Mouse (Mus musculus) layer of hippocampus, adult 9-10 months (tissue): Measurements from ENCODE around the gene Sobp.

Experiments used
- DNase-seq: peaks from one replicate; pipeline ENCODE4 v3.0.0; 2022; ENCODE audit warnings: low spot score

Gene Sobp

DNA sequence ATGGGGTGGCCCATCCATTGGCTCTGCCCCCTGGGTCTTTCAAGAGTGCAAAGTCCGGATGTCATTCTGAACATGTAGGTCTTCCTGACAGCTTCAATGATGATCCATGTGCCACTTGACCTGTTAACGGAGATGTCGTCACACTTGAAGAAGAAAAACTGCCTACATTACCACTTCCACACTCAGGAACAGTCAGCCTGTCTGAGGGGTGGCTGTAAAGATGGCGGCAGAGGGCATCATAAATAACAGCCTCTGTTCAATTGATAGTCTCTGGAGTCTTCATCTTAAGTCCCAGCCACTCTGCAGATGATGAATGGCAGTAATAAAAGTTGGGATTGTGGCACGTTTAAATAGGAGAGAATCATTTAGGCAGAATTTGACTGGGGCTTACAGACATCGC lies 87.4 kb downstream of the Sobp start:
- no peak for DNase-seq

DNA sequence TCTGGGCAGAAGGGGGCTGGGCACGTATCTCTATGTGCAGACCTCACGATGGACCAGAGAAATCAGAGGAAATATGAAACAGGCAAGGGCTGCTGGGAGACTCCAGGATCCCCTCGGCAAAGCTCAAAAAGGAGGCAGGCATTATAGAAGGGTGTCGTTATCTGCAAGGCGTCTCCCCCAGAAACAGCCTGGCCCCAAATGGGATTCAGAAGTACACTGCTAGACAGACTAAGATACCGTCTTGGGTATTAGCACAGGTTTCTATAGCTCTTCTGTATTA lies 90.3 kb downstream of the Sobp start:
- no peak for DNase-seq

DNA sequence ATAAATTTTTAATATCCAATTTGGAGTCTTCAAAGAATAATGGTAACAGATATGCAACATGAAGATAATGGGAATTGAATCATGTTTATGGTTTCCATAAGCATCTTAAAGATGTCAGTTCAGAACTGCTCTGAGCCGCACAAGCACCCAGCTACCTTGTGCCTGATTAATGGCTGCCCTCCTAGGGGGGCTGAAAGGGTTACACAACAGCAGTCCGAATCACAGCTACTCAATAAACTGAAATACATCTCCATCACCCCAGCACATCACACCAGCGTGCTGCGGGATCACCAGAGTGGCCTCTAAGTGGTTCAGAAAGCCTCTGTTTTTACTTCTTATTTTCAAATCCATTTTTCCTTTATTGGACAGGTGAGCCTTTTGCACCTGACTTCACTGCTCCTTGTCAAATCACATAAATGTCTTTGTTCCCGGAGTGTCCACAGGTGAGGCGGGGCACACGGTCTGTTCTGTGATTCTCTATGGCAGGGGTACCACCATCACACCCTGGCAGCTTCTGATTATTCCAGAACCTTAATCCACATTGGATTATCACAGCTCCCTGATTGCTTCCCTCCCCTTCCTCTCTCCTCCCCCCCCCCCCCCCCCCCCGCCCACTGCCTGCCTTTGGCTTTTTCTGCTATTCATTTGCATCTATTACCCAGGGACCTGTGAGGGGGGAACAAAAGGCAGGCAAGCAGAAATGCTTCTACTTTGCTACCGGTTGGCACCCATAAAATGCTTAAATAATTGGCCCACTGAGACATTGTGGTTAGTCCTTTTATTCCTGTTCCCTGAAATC lies 90.8 kb downstream of the Sobp start:
- no peak for DNase-seq

DNA sequence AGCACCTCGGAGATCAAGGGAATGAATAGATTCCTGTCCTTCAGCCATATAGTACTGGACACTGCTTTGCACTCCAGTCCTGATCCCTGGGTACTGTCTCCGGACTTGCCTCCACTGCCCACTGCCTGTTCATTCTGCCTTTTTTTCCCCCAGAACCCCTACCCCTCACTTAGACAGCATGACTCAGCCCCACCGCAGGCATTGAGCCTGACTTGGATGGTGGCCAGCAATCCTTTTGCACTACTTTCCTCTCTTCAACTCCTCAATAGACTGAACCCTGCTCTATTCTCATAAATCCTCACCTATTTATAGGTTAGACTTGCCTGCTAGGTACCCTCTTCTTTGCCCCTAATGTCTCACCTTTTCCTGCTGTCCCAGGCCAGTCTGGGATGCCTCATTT lies 93.0 kb downstream of the Sobp start:
- DNase-seq, result no peak

DNA sequence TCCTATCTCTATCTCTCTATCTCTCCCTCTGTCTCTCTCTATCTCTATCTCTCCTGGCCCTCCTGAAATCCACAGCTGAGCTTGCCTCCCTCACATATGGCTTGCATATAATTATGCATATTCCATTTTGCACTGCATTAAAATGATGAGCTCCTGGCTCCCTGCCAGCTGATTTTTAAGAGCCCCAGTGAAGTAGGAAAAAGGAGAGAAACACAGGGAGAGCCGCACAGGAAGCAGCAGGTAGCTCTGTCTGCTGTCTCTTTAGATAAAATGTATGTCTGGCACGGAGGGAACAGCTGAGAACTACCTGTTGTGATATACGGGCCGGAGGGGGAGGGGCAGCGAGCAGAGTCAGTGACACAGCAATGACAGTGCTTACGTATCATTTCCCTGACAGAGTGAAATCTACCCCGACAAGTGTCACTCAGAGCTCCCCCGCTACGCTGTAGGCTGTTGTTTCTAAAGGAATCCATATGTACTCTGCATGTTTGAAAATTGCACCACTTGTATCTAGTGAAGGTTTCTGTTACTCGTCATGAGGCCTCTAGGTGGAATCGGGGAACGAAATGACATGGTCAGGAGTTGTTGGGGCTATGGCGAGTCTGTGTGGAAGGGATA lies 98.7 kb downstream of the Sobp start:
- DNase-seq, result no peak

DNA sequence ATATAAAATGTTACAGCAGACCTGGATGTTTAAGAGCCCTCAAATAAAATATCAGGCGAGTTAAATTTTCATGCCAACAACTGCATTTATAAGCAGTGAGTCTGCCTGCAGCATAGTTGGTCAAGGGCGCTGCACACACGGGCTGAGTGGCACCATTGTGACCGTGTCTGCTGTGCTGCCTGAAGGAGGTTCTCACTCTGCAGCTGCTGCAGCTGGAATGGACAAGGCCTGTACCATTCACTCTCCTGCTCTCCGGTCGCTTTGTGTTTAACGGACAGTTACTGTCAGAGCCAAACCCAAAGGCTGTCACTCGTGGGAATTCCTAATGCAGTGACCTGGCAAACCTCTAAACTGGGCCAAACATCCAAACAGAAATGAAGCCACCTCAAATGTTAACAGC lies 101.0 kb downstream of the Sobp start:
- no peak for DNase-seq

DNA sequence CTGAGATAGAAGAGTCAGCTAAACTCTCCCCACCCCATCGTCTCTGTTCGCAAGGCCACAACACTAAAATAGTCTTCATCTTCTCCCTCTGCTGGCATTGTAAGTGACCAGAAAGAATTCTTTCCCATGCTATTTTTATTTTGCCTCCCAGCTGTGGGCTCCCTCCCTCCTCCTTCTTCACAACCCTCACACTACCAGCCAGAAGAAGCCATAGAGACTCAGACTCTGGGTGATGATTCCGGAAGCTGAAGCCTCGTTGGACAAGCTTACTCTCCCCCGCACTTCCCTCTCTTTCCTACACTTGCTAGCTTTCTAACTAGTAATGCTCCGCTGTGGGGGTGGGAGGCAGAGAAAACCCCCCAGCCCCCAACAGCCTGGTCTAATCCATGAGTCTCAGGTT lies 103.4 kb downstream of the Sobp start:
- DNase-seq, result no peak

DNA sequence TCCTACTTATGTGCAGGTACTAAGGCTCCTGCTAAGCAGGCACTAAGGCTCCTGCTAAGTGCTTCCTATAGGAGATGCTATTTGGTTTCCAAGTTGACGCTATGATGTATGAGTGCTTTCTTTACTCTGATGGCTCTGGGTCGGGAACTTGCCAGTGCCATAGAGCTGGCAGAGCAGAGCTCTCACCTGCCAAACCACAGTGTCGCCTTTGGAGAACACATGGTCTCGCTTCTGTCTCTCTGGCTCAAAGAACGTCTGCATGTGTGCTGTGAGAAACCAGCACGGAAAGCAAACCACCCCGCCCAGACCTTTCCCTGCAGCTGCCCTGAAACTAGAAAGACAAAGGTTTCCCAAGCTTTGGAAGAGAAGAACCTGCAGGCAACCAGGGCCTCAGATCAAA lies 109.0 kb downstream of the Sobp start:
- DNase-seq, result no peak

DNA sequence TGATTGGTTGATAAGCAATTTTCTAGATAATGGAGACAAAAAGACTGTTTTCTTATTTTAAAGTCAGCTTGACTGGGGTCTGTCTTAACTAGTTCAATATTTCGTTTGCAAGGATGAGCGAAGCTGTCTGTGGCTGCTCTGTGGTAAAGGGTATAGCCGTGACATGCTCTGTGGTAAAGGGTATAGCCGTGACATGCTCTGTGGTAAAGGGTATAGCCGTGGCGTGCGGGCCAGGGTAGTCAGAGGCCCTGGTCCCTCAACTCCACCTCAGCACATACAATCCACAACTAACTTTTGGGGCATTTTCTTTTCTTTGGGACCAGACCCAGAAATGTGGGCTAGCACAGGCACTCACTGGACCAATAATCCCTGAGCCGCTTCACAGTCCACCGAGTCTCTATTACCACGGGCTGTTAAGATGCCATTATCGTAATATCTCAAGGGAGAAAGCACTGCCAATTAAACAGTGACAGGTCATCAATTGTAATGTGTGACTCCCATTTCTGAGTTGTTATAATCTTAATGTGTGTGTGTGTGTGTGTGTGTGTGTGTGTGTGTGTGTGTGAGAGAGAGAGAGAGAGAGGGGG lies 112.7 kb downstream of the Sobp start:
- DNase-seq, result no peak

DNA sequence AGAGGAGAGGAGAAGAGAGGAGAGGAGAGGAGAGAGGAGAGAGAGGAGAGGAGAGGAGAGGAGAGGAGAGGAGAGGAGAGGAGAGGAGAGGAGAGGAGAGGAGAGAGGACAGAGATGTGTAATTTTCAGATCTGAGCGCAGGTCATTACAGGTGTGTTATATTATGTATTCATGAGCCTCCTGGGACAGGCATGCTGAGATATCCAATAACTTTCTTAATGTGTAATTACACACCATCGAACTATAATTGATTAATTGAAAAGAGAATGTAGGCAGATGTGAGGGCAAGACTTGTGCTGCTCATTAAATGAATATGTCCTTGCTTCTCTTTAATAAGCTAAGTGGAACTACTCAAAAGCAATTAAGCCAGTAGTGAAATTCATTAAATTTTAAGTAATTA lies 118.9 kb downstream of the Sobp start:
- no peak for DNase-seq

DNA sequence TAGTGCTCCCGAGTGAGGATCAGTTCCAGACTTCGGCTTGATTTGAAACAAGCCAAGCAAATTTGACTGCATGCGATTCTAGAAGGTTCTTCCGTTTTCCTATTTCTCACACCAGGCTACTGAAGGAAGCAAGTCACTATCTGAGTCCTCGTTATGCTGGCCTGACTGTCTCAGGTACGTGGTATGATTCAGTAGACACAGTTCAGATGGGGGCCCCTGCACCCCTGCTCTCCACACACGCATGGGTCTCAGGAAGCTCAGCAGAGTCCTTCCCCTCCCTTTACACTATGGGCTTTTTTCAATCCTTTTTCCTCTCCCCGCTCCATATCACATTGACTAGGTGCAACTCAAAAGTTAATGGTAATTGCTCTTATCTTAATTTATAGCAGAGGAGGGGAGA lies 119.6 kb downstream of the Sobp start:
- DNase-seq, result no peak

DNA sequence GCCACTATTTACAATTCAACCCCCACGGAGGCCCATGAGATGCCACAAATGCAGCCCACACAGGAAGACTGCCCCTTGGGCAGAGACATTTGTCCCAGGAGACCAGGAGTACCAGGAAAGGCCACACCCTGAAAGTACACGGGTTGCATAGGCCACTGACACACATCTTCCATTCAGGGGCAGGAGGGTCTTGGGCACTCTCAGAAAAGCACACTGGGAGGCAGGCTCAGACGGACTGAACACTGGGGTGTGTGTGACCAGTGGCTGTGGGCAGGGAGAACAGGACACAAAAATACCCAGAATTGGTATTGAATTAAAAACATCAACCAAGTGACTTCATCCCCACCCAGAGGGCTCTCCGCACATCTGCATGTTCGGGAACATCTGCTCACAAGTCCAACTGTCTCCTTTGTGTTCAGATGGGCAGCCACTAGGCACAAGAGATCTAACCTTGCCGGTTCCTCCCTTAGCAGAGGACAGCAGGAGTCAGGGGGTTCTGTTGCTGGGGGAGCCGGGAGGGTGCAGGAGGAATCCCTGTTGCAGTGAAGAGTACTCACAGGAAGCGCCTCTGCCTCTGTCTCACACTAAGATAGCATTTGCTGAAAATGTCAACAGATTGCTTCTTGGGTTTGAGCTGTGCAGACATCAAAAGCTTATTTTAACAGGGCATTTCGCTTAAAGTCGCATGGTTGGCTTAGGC lies 120.3 kb downstream of the Sobp start:
- no peak for DNase-seq

DNA sequence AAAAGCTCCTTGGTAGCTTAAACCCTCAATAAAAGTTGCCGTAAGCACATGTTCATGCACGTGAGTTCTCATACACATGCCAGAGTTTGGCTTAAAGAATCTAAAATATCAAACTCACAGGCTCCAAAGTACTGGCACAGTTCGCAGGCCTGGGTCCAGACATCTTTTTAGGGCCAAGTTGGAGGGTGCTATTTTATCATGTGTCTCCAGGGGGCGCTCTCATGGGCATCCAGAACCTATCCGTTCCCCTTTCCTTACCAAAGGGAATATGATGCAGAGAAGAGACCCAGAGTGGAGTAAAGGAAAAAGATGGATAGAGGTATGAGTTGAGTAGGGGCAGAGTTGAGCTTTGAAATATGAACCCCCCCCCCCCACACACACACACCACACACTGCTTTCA lies 121.9 kb downstream of the Sobp start:
- DNase-seq, result no peak

DNA sequence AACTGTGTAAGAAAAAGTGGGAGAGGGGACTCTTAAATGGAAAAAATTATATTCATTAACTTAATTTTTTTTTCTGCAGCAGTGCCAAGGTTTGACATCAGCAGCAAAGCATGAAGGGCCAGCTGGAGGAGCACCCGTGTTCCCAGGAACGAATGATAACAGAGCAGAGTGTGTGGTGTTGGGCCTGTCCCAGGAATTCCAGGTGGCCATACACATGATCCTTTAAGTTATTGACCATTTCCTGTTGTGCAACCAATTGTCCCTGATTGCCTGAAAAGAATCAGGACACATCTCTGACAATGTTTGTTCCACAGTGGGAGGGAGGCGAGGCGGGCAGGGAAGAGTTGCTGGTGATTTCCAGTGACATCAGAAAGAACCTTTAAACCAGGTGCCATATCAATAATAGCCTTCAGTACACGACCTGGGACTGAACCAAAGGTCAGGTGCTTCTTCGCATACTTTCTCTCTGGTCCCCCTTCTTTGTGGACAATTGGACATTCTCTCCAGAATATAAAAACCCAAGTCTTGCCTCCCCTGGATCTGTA lies 126.5 kb downstream of the Sobp start:
- no peak for DNase-seq

DNA sequence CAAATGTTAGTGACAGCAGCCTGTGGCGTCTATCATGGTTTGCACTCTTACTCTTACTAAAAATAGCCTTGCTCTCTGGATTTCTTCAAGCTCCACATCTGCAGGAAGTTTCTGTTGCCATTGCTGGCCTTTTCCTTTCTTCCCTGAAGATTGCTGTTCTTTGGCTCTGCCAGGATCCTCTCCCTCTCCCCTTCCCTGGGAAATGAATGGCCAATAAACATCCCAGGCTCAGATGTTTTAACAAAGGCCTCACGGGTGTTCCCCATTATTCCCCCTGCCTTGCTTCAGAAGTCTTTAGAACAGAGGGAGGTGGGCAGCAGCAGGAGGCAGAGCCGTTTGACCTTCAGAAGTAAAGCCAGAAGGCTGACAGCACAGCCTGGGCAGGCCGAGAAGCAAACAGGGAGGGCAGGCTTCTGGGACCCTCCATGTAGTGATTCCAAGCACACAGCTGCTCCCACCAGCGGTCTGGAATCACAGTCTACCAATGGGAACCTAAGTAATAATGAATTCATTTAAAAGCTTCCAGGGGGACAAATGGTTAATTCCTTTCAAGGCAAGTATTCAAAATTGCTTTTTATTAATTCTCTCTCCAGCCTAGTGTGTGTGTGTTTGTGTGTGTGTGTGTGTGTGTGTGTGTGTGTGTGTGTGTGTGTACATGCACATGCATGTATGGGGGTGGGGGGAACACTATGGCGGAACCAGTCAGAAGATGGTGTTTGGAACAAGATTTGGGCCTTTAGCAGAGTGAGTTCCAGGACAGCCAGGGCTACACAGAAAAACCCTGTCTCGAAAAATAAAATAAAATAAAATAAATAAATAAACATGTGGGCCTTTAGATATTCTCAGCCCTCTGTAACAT lies 130.8 kb downstream of the Sobp start:
- no peak for DNase-seq

DNA sequence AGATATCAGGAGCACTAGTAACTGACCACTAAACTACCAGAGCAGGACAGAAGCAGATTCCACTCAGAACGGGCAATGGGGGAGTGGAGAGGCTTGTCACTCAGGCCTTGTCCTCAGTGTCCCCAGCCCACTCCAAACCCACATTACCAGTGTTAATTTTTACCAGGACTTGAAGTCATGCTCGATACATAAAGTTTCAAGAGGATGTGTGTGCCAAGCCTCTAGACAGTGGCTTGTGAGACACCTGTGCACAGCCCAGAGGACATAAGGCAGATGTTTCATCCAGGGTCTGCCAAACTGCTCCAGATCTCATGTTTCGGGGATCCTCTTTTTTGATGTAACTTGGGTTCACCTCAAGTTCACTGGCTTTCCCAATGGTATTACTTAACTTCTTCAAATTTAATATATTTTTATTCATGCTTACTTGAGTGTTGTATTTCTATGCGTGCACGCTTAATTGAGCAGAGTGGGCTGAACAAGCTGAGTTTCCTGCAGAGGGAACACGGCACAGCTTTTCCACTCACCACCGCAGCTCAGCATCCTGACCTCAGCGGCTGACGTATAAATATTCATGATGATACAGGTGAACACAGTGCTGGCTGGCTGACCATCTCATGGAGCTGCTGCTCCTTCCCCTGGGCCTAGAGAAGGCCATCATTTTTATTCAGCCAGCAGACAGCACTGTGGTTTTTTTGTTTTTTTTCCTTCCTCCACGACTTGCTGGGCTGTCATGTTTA lies 131.6 kb downstream of the Sobp start:
- no peak for DNase-seq

DNA sequence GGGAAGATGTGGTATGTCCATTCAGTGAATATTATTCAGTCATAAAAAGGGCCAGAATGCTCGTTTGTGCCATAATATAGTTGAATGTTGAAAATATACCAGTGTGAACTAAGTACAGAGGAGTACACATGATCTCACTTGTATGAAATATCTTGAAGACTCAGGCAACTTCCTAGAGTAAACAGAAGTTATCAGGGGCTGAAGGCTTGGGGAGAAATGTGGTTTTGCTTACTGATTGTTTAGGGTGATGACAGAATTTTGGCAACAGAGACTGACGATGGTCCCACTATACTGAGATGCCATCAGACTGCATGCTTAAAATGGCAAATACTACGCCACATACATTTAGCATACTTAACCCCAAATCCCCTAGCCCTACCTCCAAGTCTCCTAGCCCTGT lies 132.5 kb downstream of the Sobp start:
- DNase-seq, result no peak

DNA sequence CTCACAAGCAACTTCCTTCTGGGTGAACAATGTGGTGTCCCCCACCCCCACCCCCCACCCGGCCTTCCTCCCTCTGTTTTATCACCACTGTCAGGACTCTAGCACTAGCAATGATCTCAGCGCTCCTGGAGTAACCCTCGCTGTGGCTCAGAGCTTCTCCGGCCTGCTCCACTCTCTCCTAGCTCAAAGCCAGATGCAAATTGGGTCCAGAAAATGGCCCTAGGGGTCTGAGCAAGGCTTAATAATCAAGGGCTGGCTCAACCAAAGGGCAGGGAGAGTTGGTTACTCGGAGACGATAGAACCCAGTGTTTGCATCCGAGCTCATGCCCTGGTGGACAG lies 136.9 kb downstream of the Sobp start:
- no peak for DNase-seq

DNA sequence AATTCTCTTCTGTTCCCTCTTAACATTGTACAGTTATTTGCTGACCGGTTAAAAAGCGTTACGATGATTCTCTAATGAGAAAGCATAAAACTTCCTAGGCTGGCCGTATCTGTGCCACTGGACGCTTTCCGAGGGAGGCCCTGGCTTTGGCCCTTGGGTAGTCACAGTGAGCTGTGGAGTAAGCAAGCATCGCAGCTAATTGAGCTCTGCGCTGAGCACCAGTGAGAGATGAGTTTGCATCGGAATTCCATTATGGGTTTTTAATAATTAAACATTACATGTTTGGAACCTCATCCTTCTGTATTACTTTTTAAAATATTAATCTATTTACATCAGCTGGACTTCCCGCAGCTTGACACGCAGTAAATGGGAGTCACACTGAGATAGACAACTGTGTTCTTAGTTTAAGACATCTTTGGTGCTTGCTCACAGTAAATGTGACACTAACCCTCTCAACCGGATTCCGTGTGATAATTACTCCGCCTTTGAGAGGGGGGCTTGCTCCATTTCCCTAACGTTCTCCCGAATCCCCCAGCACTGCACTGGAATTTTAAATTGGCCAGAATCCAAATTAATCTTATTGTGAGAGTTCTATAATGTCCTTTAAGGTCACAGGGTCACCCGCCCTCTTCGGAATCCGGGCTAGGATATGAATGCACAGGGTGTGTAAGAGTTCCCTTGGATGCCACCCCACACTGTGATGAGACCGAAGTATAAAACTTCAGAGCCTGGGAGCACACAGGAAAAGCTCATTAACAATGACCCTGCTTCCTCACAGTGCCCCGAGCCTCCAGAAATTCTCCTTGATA lies 137.5 kb downstream of the Sobp start:
- no peak for DNase-seq

DNA sequence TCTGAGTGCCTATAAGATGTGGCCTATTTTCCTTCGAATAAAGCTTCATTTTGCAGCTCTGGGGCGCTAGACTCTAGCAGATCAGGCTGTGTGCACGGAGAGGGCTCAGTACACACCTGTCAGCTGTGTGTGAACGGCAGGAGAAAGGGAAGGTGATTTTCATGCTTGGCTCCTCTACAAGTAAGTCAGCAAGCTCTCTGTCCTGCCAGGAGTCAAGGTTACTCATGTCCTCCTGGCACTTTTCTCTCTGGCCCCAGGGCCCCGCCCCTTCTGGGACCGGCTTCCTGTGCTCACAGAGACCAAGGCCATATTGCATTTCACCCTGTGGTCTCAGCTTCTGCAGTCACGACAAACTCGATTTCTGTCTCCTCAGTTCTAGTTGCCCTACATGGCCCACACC lies 138.8 kb downstream of the Sobp start:
- DNase-seq, result no peak

DNA sequence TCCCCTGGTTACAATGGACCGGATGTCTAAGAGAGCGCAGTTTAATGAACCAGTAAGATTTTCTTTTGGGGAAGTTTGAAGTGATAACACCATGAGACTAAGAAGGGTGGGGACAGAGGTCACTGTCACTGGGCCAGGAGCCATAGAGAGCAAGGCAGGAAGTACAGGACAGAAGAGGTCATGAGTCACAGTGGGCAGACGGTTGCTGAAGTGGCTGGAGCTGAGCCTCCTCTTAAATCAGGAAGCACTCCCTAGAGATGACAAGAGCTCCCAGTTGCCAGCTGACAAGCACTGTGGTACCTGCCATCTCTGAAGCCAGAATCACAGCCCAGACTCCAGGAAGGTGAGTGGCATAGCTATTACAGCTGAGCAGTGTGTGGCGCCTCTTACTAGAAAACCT lies 139.5 kb downstream of the Sobp start:
- DNase-seq, result no peak
